Mouse (Mus musculus) embryonic facial prominence, embryonic 12.5 days (tissue): ENCODE measurements around the gene Rpl24. TPM values are rescaled to one million over a fixed set of nuclear protein-coding genes. Genes with fewer than 3 reads are reported as not detected.

ENCODE experiments used
- ATAC-seq: fragments of 200-750 bp; cut with Nextera tagmentation; 2 replicates; pipeline ENCODE4 v1.8.0; 2017; ENCODE audit not compliant: insufficient number of reproducible peaks, insufficient read depth, low FRiP score, low TSS enrichment
- H3K27ac ChIP-seq: fragments of 300-500 bp; sonication (generic); 2 replicates; pipeline ENCODE4 v1.5.1; 2016; ENCODE audit warnings: mild to moderate bottlenecking
- H3K27me3 ChIP-seq: fragments of 300-500 bp; sonication (generic); 2 replicates; pipeline ENCODE4 v1.6.1; 2016; ENCODE audit warnings: mild to moderate bottlenecking, moderate library complexity
- H3K36me3 ChIP-seq: fragments of 300-500 bp; sonication (generic); 2 replicates; pipeline ENCODE4 v1.6.1; 2016; ENCODE audit warnings: mild to moderate bottlenecking
- H3K4me1 ChIP-seq: fragments of 300-500 bp; sonication (generic); 2 replicates; pipeline ENCODE4 v1.6.1; 2016
- H3K4me2 ChIP-seq: fragments of 300-500 bp; sonication (generic); replicated peaks from 2 replicates; pipeline ENCODE4 v1.6.1; 2016; ENCODE audit warnings: mild to moderate bottlenecking, moderate library complexity
- H3K4me3 ChIP-seq: fragments of 300-500 bp; sonication (generic); 2 replicates; pipeline ENCODE4 v1.5.1; 2016; ENCODE audit warnings: mild to moderate bottlenecking
- H3K9ac ChIP-seq: fragments of 300-500 bp; sonication (generic); 2 replicates; pipeline ENCODE4 v1.6.1; 2016; ENCODE audit warnings: mild to moderate bottlenecking, moderate library complexity
- H3K9me3 ChIP-seq: fragments of 300-500 bp; sonication (generic); 2 replicates; pipeline ENCODE4 v1.6.1; 2016; ENCODE audit warnings: mild to moderate bottlenecking, moderate library complexity
- WGBS: fragments of 180-500 bp; shearing (Covaris S2); methylation state at CpG from one replicate; pipeline ENCODE4 v1.1.7; 2016; 5-methylcytosine and 5-hydroxymethylcytosine counted together
- polyA plus RNA-seq: library from polyadenylated mRNA; unstranded; fragments of >200 nt; fragmentation: Nextera tagmentation; extraction: Ambion mirVana; gene quantifications from 2 replicates; pipeline ENCODE4 v1.2.1, GENCODE M21; 2016

Gene Rpl24
- polyA plus RNA-seq, 1 experiment from 2014 or later = 800 TPM

- ATAC-seq = no peak
- Histone ChIP-seq H3K4me1 (no peaks in the 10 kb centered on the region), H3K9ac (no peak overlapping the region), H3K27me3 (no peaks in the 10 kb centered on the region), H3K36me3 (peaks cover 44% of the 10 kb centered on the region), H3K9me3 (no peaks in the 10 kb centered on the region), H3K27ac (no peak overlapping the region), H3K4me2 (no peak overlapping the region), H3K4me3 (no peak overlapping the region)
- 94% methylated on average over 7 of the region's 7 CpGs for WGBS
Measured at GRCm38 (mm10) chr16:56019660-56020059, 53.6 kb downstream of the Rpl24 start.

Other genes starting within 250 kb of the Rpl24 start
- 4.2 and 4.8 TPM in 2 replicates for gene Nfkbiz, start 127.4 kb upstream of the Rpl24 start, polyA plus RNA-seq
- 0.83 and 1.2 TPM in 2 replicates for gene Nxpe3, start 71.0 kb upstream of the Rpl24 start, polyA plus RNA-seq
- 13.3 and 16.3 TPM in 2 replicates for gene Cep97, start 31.4 kb upstream of the Rpl24 start, polyA plus RNA-seq
- gene Zbtb11, start 7.6 kb downstream of the Rpl24 start, polyA plus RNA-seq = 22.6 and 23.3 TPM in 2 replicates
- 263 and 281 TPM in 2 replicates for gene Pcnp, start 63.5 kb downstream of the Rpl24 start, polyA plus RNA-seq
- 28.5 and 31.5 TPM in 2 replicates for gene Trmt10c, start 71.5 kb downstream of the Rpl24 start, polyA plus RNA-seq
- gene Senp7, start 82.1 kb downstream of the Rpl24 start, polyA plus RNA-seq = 45.0 and 45.4 TPM in 2 replicates
- gene Impg2, start 238.0 kb downstream of the Rpl24 start, polyA plus RNA-seq = 0.19 and 0.33 TPM in 2 replicates